Mouse (Mus musculus) lung, embryonic 15.5 days (tissue): Measurements from ENCODE around the gene C330007P06Rik. TPM values are rescaled to one million over a fixed set of nuclear protein-coding genes. Genes with fewer than 3 reads are reported as not detected.

ENCODE experiments used
- ATAC-seq: fragments of 200-750 bp; cut with Nextera tagmentation; 2 replicates; pipeline ENCODE4 v1.8.0; 2017; ENCODE audit warnings: moderate number of reproducible peaks, borderline replicate concordance; ENCODE audit not compliant: low FRiP score, low TSS enrichment; ENCODE audit errors: extremely low read depth
- H3K27ac ChIP-seq: fragments of 300-500 bp; sonication (generic); 2 replicates; pipeline ENCODE4 v1.5.1; 2015; ENCODE audit warnings: moderate library complexity, mild to moderate bottlenecking, inconsistent platforms
- H3K27me3 ChIP-seq: fragments of 300-500 bp; sonication (generic); 2 replicates; pipeline ENCODE4 v1.6.1; 2015; ENCODE audit warnings: inconsistent platforms
- H3K36me3 ChIP-seq: fragments of 300-500 bp; sonication (generic); 2 replicates; pipeline ENCODE4 v1.6.1; 2015; ENCODE audit warnings: inconsistent platforms
- H3K4me1 ChIP-seq: fragments of 300-500 bp; sonication (generic); 2 replicates; pipeline ENCODE4 v1.6.1; 2015; ENCODE audit warnings: inconsistent platforms
- H3K4me2 ChIP-seq: fragments of 300-500 bp; sonication (generic); 2 replicates; pipeline ENCODE4 v1.6.1; 2015; ENCODE audit warnings: inconsistent platforms, mild to moderate bottlenecking, moderate library complexity
- H3K4me3 ChIP-seq: fragments of 300-500 bp; sonication (generic); 2 replicates; pipeline ENCODE4 v1.5.1; 2015; ENCODE audit warnings: mild to moderate bottlenecking, inconsistent platforms
- H3K9ac ChIP-seq: fragments of 300-500 bp; sonication (generic); 2 replicates; pipeline ENCODE4 v1.6.1; 2015; ENCODE audit warnings: inconsistent platforms
- H3K9me3 ChIP-seq: fragments of 300-500 bp; sonication (generic); 2 replicates; pipeline ENCODE4 v1.6.1; 2016; ENCODE audit warnings: inconsistent platforms
- WGBS: fragments of 180-500 bp; shearing (Covaris S2); methylation state at CpG from one replicate; pipeline ENCODE4 v1.1.7; 2015; 5-methylcytosine and 5-hydroxymethylcytosine counted together
- polyA plus RNA-seq: library from polyadenylated mRNA; unstranded; fragments of >200 nt; fragmentation: Nextera tagmentation; extraction: Ambion mirVana; gene quantifications from 2 replicates; pipeline ENCODE4 v1.2.1, GENCODE M21; 2015

C330007P06Rik gene
- polyA plus RNA-seq, 1 experiment from 2014 or later = 35.7 TPM

DNA sequence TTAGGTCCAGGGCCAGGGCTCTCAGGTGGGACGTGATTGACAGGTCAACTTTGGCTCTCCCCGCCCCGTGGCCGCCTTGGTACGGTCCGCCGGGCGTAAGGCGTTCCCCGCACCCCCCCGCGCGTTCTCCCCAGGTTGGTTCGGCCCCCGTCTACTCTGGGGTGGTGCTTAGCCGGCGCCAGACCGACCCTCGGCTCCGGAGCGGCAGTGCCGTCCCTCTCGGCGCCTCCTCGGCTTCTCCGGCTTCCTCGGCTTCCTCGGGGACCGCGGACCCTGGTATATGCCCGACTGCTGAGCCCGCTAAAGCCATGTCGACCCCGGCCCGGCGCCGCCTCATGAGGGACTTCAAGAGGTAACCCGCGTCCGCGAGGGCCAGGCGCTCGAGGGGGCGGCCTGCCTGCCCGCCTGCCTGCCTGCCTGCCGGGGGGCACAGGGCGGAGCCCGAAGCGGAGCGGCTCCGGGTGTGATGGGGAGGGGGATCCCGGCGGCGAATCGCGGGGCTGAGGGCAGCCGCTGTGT is 326 bp upstream of the C330007P06Rik start:
- Histone ChIP-seq H3K36me3 (no peaks in the 10 kb centered on the region), H3K27ac (peak overlapping the region; percentile 69), H3K9ac (peak overlapping the region; percentile 69), H3K4me3 (peak overlapping the region; percentile 70), H3K9me3 (no peaks in the 10 kb centered on the region), H3K4me2 (peak overlapping the region; percentile 62), H3K27me3 (no peaks in the 10 kb centered on the region), H3K4me1 (no peaks in the 10 kb centered on the region)
- ATAC-seq = peak; percentile 96
- WGBS = 9% methylated on average over 57 of the region's 57 CpGs

GRCm38 (mm10) chrX:36870372-36870771 is 3.5 kb downstream of the C330007P06Rik start:
- Histone ChIP-seq H3K4me2 (no peak overlapping the region), H3K4me3 (no peak overlapping the region), H3K27ac (no peak overlapping the region), H3K36me3 (no peaks in the 10 kb centered on the region), H3K9ac (no peak overlapping the region), H3K27me3 (no peaks in the 10 kb centered on the region), H3K4me1 (no peaks in the 10 kb centered on the region), H3K9me3 (no peaks in the 10 kb centered on the region)
- WGBS = 70% methylated on average over 3 of the region's 3 CpGs
- no peak for ATAC-seq

GRCm38 (mm10) chrX:36864609-36865328 is 9.1 kb downstream of the C330007P06Rik start:
- peaks cover 6% of the 10 kb centered on the region; the same call in 1 of the 2 replicates for H3K4me1 ChIP-seq
- no peak overlapping the region for H3K27ac ChIP-seq
- H3K4me3 ChIP-seq = peak overlapping the region; percentile 47
- no peaks in the 10 kb centered on the region for H3K27me3 ChIP-seq
- WGBS = 50% methylated on average over 8 of the region's 8 CpGs
- H3K4me2 ChIP-seq = peak overlapping the region; percentile 41
- H3K9me3 ChIP-seq = no peaks in the 10 kb centered on the region
- ATAC-seq = no peak
- H3K9ac ChIP-seq = no peak overlapping the region
- no peaks in the 10 kb centered on the region for H3K36me3 ChIP-seq

DNA sequence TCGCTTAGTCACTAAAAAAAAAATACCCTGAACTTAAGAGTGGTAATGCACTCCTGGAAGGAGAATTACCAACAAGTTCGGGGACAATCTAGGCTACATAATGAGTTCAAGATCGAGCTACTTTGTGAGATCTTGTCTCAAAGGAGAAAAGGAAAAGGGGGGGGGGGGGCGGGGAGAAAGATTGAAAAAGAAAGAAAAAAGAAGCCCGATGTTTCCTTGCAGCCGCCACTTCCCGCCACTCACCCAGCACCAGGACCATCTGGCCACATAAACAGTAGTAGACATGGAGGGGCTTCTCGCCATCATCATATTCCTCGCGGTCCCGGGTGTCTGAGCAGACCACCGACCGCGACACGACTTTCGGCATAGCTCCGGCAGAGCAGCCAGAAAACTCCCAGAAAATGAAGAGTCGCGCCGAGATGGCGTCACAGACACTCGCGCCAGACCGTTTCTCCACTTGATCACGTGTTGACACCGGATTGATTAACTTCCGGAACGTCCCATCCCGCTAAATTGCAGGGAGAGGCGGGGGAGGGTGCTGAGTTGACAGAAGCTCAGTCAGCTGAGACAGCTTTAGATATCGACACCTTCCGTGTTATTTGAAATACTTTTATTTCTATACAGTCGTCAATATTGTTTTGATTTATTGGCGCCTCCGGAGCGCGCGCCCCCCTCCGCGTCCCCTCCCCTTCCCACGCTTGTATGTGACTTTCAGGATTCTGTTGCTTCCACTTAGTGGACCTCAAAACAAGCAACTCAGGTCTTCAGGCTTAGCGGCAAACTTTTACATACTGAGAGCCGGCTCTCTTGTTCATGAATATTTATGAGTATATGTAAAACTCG is 9.9 kb downstream of the C330007P06Rik start:
- Histone ChIP-seq H3K9ac (peak overlapping the region; percentile 43), H3K27ac (no peak overlapping the region), H3K4me2 (peak overlapping the region; percentile 47), H3K4me1 (peaks cover 6% of the 10 kb centered on the region; the same call in 1 of the 2 replicates), H3K9me3 (no peaks in the 10 kb centered on the region), H3K36me3 (no peaks in the 10 kb centered on the region), H3K27me3 (no peaks in the 10 kb centered on the region), H3K4me3 (peak overlapping the region; percentile 47)
- ATAC-seq = peak; percentile 80
- WGBS = 11% methylated on average over 39 of the region's 44 CpGs

DNA sequence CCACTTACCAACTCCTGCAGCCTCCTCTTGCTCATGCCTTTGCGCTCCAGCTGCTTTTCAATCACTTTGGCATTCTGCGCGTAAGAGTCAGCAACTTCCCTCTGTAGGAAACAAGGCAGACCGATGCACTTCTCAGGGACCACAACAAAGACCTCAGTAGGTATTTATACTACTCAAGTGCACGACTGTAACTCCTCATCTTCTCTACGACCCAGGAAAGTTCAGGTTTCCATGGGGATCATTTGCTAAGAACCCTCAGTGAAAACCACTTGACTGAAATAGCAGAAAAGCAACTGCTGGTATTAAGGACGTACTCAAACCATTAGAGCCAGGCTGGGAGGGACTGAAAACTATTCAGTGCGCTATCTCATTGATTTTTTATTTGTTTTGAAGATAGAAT is 21.3 kb downstream of the C330007P06Rik start:
- Histone ChIP-seq H3K27ac (peak overlapping the region; percentile 19), H3K9ac (no peak overlapping the region), H3K27me3 (no peaks in the 10 kb centered on the region), H3K4me3 (no peak overlapping the region), H3K9me3 (no peaks in the 10 kb centered on the region), H3K36me3 (no peaks in the 10 kb centered on the region), H3K4me2 (no peak overlapping the region), H3K4me1 (no peaks in the 10 kb centered on the region)
- WGBS = 61% methylated on average over 8 of the region's 8 CpGs
- ATAC-seq = no peak

DNA sequence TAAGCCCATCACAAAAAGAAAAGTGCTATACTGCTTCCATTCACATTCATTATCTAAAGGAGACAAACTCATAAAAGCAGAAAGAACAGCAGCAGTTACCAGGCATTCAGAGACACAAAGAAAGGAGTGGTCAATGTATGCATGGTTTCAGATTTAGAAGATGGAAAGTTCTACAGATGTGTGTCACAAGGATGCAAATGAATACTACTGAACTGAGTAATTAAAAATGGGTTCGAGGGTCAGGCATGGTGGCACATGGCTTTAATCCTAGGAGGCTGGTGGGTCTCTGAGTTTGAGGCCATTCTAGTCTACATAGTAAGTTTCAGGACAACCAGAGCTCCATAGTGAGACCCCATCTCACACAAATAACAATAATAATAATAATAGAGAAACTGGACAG is 26.8 kb downstream of the C330007P06Rik start:
- no peak overlapping the region for H3K27ac ChIP-seq
- no peak for ATAC-seq
- H3K36me3 ChIP-seq = no peaks in the 10 kb centered on the region
- H3K9me3 ChIP-seq = no peaks in the 10 kb centered on the region
- no peak overlapping the region for H3K4me3 ChIP-seq
- WGBS = 96% methylated on average over 1 of the region's 1 CpGs
- no peak overlapping the region for H3K9ac ChIP-seq
- H3K4me2 ChIP-seq = no peak overlapping the region
- no peaks in the 10 kb centered on the region for H3K27me3 ChIP-seq
- H3K4me1 ChIP-seq = no peaks in the 10 kb centered on the region

GRCm38 (mm10) chrX:36843346-36843990 is 30.4 kb downstream of the C330007P06Rik start:
- Histone ChIP-seq H3K4me1 (no peaks in the 10 kb centered on the region), H3K9ac (no peak overlapping the region), H3K9me3 (no peaks in the 10 kb centered on the region), H3K4me3 (no peak overlapping the region), H3K27me3 (no peaks in the 10 kb centered on the region), H3K4me2 (no peak overlapping the region), H3K36me3 (no peaks in the 10 kb centered on the region), H3K27ac (no peak overlapping the region)
- WGBS = 77% methylated on average over 4 of the region's 4 CpGs
- ATAC-seq = no peak

- H3K27ac ChIP-seq = no peak overlapping the region
- no peaks in the 10 kb centered on the region for H3K4me1 ChIP-seq
- WGBS = 70% methylated on average over 6 of the region's 6 CpGs
- H3K27me3 ChIP-seq = no peaks in the 10 kb centered on the region
- no peak overlapping the region for H3K4me3 ChIP-seq
- no peak for ATAC-seq
- no peak overlapping the region for H3K9ac ChIP-seq
- H3K9me3 ChIP-seq = no peaks in the 10 kb centered on the region
- no peak overlapping the region for H3K4me2 ChIP-seq
- H3K36me3 ChIP-seq = no peaks in the 10 kb centered on the region
These were observed 32.2 kb downstream of the C330007P06Rik start for GRCm38 (mm10) chrX:36841698-36842097.

DNA sequence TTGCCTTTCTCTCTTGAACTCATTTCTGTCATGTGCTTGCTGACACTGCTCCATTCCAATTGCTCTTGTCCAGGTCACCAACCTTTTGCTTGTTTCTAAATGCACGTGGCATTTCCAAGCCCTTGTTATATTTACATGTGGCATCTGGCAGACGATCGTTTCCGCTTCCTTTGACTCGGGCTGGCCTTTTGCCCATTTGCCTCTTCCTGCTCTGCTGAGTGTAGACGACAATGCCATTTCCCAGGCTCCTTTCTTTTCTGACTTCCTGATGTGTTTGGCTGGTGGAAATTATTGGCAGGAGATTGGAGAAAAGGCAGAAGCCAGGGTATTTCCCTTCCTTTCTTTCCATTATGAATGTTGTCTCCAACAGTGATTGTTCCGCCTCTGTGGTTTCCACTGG is 34.5 kb downstream of the C330007P06Rik start:
- Histone ChIP-seq H3K4me3 (no peak overlapping the region), H3K27me3 (no peaks in the 10 kb centered on the region), H3K4me1 (no peaks in the 10 kb centered on the region), H3K27ac (peak overlapping the region; percentile 71), H3K36me3 (no peaks in the 10 kb centered on the region), H3K4me2 (no peak overlapping the region), H3K9ac (no peak overlapping the region), H3K9me3 (no peaks in the 10 kb centered on the region)
- ATAC-seq = no peak
- 45% methylated on average over 7 of the region's 7 CpGs for WGBS

DNA sequence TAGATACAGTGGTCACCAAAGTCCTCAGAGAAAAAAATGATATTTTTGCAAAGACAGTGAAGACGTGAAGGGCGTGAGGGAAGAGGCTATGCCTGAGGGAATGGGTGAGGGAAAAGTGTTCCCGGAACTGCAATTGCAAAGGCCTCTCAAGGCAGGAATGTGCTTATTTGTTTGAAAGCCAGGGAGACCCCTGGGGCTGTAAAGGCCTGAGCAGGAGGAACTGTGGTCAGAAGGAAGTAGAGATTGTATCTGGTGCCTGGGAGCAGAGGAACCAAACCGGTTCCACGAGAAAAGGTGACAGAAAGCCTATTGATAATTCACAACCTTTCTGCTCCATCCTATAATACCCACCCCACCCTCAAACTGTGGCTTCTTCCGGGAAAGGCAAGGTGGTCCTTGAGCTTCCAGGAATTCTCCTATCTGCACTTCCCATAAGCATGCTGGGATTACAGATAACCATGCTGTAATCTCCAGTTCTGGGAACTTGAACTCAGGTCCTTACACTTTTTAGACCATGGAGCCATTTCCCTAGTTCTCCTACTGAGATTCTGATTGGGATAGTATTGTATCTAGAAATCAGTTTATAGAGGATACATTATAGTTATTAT is 36.7 kb downstream of the C330007P06Rik start:
- 48% methylated on average over 6 of the region's 6 CpGs for WGBS
- H3K27me3 ChIP-seq = no peaks in the 10 kb centered on the region
- no peak for ATAC-seq

DNA sequence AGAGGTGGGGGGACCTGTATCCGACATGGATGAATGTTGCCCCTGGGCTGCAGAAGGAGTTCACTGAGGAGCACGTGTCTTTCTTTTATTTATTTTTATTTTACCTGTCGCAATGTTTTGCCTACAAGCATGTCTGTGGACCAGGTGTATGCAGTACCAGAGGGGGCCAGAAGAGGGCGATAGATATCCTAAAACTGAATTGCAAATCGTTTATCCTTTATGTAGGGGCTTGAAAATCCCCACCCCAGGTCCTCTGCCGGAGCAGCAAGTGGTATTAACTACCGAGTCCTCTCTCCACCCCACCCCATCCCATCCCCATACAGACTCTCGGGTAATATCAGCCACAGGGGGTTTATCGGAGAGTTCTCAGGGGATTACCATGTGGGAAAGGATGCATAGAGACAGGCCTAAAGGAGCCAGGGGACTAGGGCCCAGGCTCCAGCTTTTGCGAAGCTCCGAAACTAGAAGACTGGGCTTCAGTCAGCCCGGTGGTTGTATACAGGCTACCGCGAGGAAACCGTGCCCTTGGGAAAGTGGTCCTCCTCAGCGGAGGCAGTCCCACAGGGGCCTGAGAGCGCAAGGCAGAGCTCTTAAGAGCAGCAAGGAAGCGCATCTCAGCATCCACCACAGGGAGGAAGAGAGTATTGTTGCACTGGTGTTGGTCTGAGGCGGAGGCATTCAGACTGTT is 40.4 kb downstream of the C330007P06Rik start:
- H3K27me3 ChIP-seq = no peaks in the 10 kb centered on the region
- no peaks in the 10 kb centered on the region for H3K9me3 ChIP-seq
- no peaks in the 10 kb centered on the region for H3K4me1 ChIP-seq
- no peaks in the 10 kb centered on the region for H3K36me3 ChIP-seq
- no peak for ATAC-seq
- no peak overlapping the region for H3K27ac ChIP-seq
- no peak overlapping the region for H3K9ac ChIP-seq
- H3K4me2 ChIP-seq = peak overlapping the region; percentile 44
- H3K4me3 ChIP-seq = no peak overlapping the region
- WGBS = 28% methylated on average over 19 of the region's 19 CpGs

More for the DNA sequence above, 36.7 kb downstream of the C330007P06Rik start:
- Histone ChIP-seq H3K4me3 (no peak overlapping the region), H3K9ac (no peak overlapping the region), H3K4me1 (no peaks in the 10 kb centered on the region), H3K27ac (no peak overlapping the region), H3K4me2 (no peak overlapping the region), H3K36me3 (no peaks in the 10 kb centered on the region), H3K9me3 (no peaks in the 10 kb centered on the region)
